Mouse (Mus musculus) limb, embryonic 14.5 days (tissue): ENCODE measurements around the gene Suclg1. TPM values are rescaled to one million over a fixed set of nuclear protein-coding genes. Genes with fewer than 3 reads are reported as not detected.

ENCODE experiments used
- ATAC-seq: fragments of 200-750 bp; cut with Nextera tagmentation; 2 replicates; pipeline ENCODE4 v1.8.0; 2017; ENCODE audit warnings: low read depth, moderate number of reproducible peaks, moderate TSS enrichment; ENCODE audit not compliant: low FRiP score
- DNase-seq: peaks from one replicate; pipeline ENCODE4 v3.0.0-alpha.2; 2015; ENCODE audit warnings: low spot score
- H3K27ac ChIP-seq: fragments of 300-500 bp; sonication (generic); replicated peaks from 2 replicates; pipeline ENCODE4 v1.5.1; 2014; ENCODE audit warnings: low read depth, mild to moderate bottlenecking, low read length, moderate library complexity, mixed read lengths
- H3K27me3 ChIP-seq: fragments of 300-500 bp; sonication (generic); 2 replicates; pipeline ENCODE4 v1.6.1; 2014; ENCODE audit warnings: low read length, mixed read lengths; ENCODE audit not compliant: control insufficient read depth, insufficient read depth
- H3K36me3 ChIP-seq: fragments of 300-500 bp; sonication (generic); 2 replicates; pipeline ENCODE4 v1.6.1; 2014; ENCODE audit warnings: mild to moderate bottlenecking, low read length, moderate library complexity, mixed read lengths; ENCODE audit not compliant: control insufficient read depth, insufficient read depth
- H3K4me1 ChIP-seq: fragments of 300-500 bp; sonication (generic); 2 replicates; pipeline ENCODE4 v1.6.1; 2014; ENCODE audit warnings: antibody characterized with exemption, low read length, mixed read lengths; ENCODE audit not compliant: control insufficient read depth, insufficient read depth
- H3K4me2 ChIP-seq: fragments of 300-500 bp; sonication (generic); replicated peaks from 2 replicates; pipeline ENCODE4 v1.6.1; 2014; ENCODE audit warnings: low read depth, mild to moderate bottlenecking, low read length, moderate library complexity; ENCODE audit not compliant: severe bottlenecking
- H3K4me3 ChIP-seq: fragments of 300-500 bp; sonication (generic); replicated peaks from 2 replicates; pipeline ENCODE4 v1.5.1; 2014; ENCODE audit warnings: low read length
- H3K9ac ChIP-seq: fragments of 300-500 bp; sonication (generic); 2 replicates; pipeline ENCODE4 v1.6.1; 2014; ENCODE audit warnings: mild to moderate bottlenecking, low read depth, low read length, moderate library complexity; ENCODE audit not compliant: severe bottlenecking
- H3K9me3 ChIP-seq: fragments of 300-500 bp; sonication (generic); 2 replicates; pipeline ENCODE4 v1.6.1; 2016; ENCODE audit warnings: low read length; ENCODE audit not compliant: control insufficient read depth
- POLR2A ChIP-seq: fragments of 200-500 bp; IDR thresholded peaks from 2 replicates; pipeline ENCODE4 v1.8.0; 2012; ENCODE audit warnings: inconsistent platforms, mild to moderate bottlenecking, moderate library complexity, borderline replicate concordance; ENCODE audit not compliant: insufficient read depth, insufficient read length; ENCODE audit errors: extremely low read depth
- WGBS: fragments of 180-500 bp; shearing (Covaris S2); extraction: QIAGEN DNeasy Blood & Tissue Kit; methylation state at CpG from one replicate; pipeline ENCODE4 v1.1.7; 2014; 5-methylcytosine and 5-hydroxymethylcytosine counted together
- polyA plus RNA-seq, 2 experiments: library from polyadenylated mRNA; depleted of rRNA in 1 of 2; stranded (reverse) in 1 of 2; unstranded in 1 of 2; fragments of >200 nt; fragmentation: Nextera tagmentation in 1 of 2; extraction: Ambion mirVana in 1 of 2; gene quantifications; 2 replicates each; pipeline versions ENCODE4 v1.2.1 to v1.2.3; 2012 to 2014

Suclg1 gene
- polyA plus RNA-seq, 2 experiments = 110 to 162 TPM

DNA sequence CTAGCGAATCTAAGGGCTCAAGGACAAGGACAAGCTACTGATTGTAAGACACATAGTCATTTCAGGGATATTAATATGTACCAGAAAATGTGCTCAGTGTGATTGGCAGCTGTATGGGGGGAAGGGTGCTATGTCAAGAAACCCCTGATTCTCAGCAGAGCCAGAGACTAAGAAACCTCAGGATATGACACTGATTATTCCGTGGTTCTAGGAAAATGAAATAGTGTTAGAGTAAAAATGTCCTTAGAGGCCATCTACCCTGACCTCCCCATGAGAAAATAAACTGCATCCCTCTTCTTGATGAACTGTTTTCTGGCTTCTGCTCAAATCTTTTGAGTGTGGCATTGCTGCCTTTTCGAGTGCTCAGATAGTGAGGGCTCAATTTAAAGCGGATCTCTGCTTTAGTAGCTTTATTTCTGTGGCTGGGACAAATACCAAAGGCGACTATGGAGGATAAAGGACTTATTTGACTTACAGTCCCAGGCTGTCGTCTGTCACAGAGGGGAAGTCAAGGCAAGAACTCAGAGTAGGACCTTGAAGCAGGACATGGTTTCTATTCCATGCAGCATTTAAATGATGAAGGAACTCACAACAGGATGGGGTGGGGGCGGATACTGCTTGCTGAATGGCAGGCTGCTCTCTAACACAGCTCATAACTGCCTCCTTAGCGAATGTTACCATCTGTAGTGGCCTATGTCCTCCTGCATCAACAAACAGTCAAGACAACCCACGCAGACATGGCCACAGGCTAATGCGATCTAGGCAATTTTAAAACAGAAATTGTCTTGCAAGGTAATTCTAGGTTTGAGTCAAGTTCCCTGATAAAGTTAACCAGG, 60.7 kb downstream of the Suclg1 start:
- Histone ChIP-seq H3K27me3 (no peaks in the 10 kb centered on the region), H3K36me3 (no peaks in the 10 kb centered on the region), H3K4me1 (no peaks in the 10 kb centered on the region), H3K4me3 (no peak overlapping the region), H3K9ac (no peak overlapping the region), H3K27ac (no peak overlapping the region), H3K9me3 (no peaks in the 10 kb centered on the region), H3K4me2 (no peak overlapping the region)
- DNase-seq (no peak), ATAC-seq (no peak)
- no peak for TF ChIP-seq POLR2A
- 80% methylated on average over 10 of the region's 10 CpGs for WGBS

GRCm38 (mm10) chr6:73311335-73311734, 63.2 kb downstream of the Suclg1 start:
- no peak overlapping the region for H3K4me2 ChIP-seq
- no peak overlapping the region for H3K9ac ChIP-seq
- no peak for TF ChIP-seq POLR2A
- ATAC-seq (no peak), DNase-seq (no peak)
- 69% methylated on average over 6 of the region's 6 CpGs for WGBS
- no peak overlapping the region for H3K4me3 ChIP-seq
- H3K27me3 ChIP-seq = no peaks in the 10 kb centered on the region
- H3K27ac ChIP-seq = no peak overlapping the region
- H3K4me1 ChIP-seq = no peaks in the 10 kb centered on the region
- no peaks in the 10 kb centered on the region for H3K9me3 ChIP-seq
- H3K36me3 ChIP-seq = no peaks in the 10 kb centered on the region

DNA sequence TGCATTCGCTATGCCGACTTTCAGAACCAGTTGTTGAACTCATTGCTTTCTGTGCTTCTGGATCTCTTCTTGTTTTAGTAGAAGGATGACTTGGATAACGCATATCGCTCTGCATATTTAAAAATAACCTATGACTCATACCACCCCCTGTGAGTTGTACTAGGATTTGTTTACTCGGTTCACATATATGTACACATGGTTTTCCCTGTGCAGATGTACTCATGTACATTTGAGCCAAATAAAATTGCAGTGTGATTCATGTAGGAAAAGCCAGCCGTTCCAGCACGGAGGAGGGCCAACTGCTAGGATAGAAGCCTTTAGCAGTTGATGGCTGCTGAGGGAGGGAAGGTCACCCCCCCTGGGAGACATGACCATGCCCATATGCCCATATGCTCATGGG, 63.6 kb downstream of the Suclg1 start:
- no peaks in the 10 kb centered on the region for H3K4me1 ChIP-seq
- DNase-seq (no peak), ATAC-seq (no peak)
- H3K4me3 ChIP-seq = no peak overlapping the region
- WGBS = 94% methylated on average over 7 of the region's 7 CpGs
- H3K36me3 ChIP-seq = no peaks in the 10 kb centered on the region
- H3K27me3 ChIP-seq = no peaks in the 10 kb centered on the region
- H3K27ac ChIP-seq = no peak overlapping the region
- H3K4me2 ChIP-seq = no peak overlapping the region
- H3K9me3 ChIP-seq = no peaks in the 10 kb centered on the region
- TF ChIP-seq POLR2A = no peak
- no peak overlapping the region for H3K9ac ChIP-seq

- Histone ChIP-seq H3K4me1 (no peaks in the 10 kb centered on the region), H3K36me3 (no peaks in the 10 kb centered on the region), H3K9ac (peak overlapping the region; percentile 41), H3K4me3 (peak overlapping the region; percentile 39), H3K27me3 (no peaks in the 10 kb centered on the region), H3K27ac (peak overlapping the region; percentile 46; the same call in 1 of the 2 replicates), H3K9me3 (no peaks in the 10 kb centered on the region), H3K4me2 (peak overlapping the region; percentile 65)
- peak; percentile 79; the same call in 1 of the 2 replicates for ATAC-seq
- peak; percentile 88 for DNase-seq
- under 1% methylated on average over 17 of the region's 17 CpGs for WGBS
- no peak for TF ChIP-seq POLR2A
Measured at GRCm38 (mm10) chr6:73314923-73315603, 66.9 kb downstream of the Suclg1 start.

DNA sequence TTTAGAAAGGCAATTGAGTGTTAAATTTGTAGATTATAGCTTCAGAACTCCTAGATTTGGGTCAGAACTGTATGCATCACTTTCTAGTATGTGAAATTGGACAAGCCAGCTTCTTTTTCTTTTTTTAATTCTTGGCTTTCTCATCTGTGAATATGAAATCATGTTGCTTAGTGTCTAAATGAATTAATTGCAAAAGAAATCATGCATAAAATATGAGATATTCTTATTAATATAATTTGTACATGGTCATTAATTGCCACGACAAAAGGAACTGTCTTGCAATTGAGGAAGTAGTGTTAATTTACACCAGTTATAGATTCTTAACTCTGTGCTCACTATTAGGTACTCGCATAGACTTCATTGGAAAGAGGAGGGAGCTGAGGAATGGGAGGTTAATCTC, 74.1 kb downstream of the Suclg1 start:
- Histone ChIP-seq H3K9ac (no peak overlapping the region), H3K27ac (no peak overlapping the region)

More for the DNA sequence above, 74.1 kb downstream of the Suclg1 start:
- Histone ChIP-seq H3K4me1 (no peaks in the 10 kb centered on the region), H3K4me3 (no peak overlapping the region), H3K9me3 (no peaks in the 10 kb centered on the region), H3K4me2 (no peak overlapping the region), H3K27me3 (no peaks in the 10 kb centered on the region), H3K36me3 (no peaks in the 10 kb centered on the region)
- ATAC-seq = no peak
- no peak for TF ChIP-seq POLR2A
- 85% methylated on average over 2 of the region's 2 CpGs for WGBS
- no peak for DNase-seq

Other genes with a start within 250 kb of the Suclg1 start
- 0.03 and 0.04 TPM in 2 replicates for gene Dnah6, start 26.7 kb upstream of the Suclg1 start, polyA plus RNA-seq (2012; rRNA removed)
- gene Dnah6, start 26.7 kb upstream of the Suclg1 start, polyA plus RNA-seq (2014; fragmentation: Nextera tagmentation; extraction: Ambion mirVana) = 0.06 TPM in 2 replicates
- gene 4931417E11Rik, start 221.3 kb downstream of the Suclg1 start, polyA plus RNA-seq (2012; rRNA removed) = not detected in 2 replicates
- not detected in 2 replicates for gene 4931417E11Rik, start 221.3 kb downstream of the Suclg1 start, polyA plus RNA-seq (2014; fragmentation: Nextera tagmentation; extraction: Ambion mirVana)